ENCODE assay signal across 9 mouse cellular contexts in genomic region chr5:134345449-134345848, GRCm38 (mm10). TPM values are rescaled to one million over a fixed set of nuclear protein-coding genes. Genes with fewer than 3 reads are reported as not detected.
A peak's percentile ranks its signal among the peaks of the same experiment; 100 is the strongest.
DNase-seq lines count a peak whose midpoint lies in the region; ATAC-seq and TF ChIP-seq lines count a peak whose summit lies in the region.
"Had no signal": no experiment of that assay in that cellular context is flagged by ENCODE, and none has a peak within 500 bp of the region (broad histone marks: within the 10 kb centered on the region; RNA-seq: fewer than 3 reads in every experiment).

No protein-coding gene starts in this region.

- H3K27me3 ChIP-seq in MEL (ENCODE audit: control insufficient read depth in 1 of 2, insufficient read depth in 2 of 2, low read length in 2 of 2): no peaks in the 10 kb centered on the region
- H3K27me3 ChIP-seq: embryonic facial prominence, embryonic 13.5 days had no signal

- no peak for TF ChIP-seq EP300 in MEL (IDR thresholded peaks at IDR 0.05; ENCODE audit: low read depth in 1 of 2, low read length in 2 of 2)

- H3K4me3 ChIP-seq in MEL (ENCODE audit: control insufficient read depth in 1 of 2, insufficient read depth in 1 of 2, low read depth in 2 of 2, low read length in 2 of 2): no peak overlapping the region
- H3K4me3 ChIP-seq: embryonic facial prominence, embryonic 13.5 days had no signal

- no peaks in the 10 kb centered on the region for H3K36me3 ChIP-seq in MEL (ENCODE audit: control insufficient read depth in 1 of 2, insufficient read depth in 2 of 2, low read length in 2 of 2)
- H3K36me3 ChIP-seq: embryonic facial prominence, embryonic 13.5 days had no signal

- H3K27ac ChIP-seq in MEL (ENCODE audit: control insufficient read depth, low read depth, low read length): no peak overlapping the region
- H3K27ac ChIP-seq: embryonic facial prominence, embryonic 13.5 days had no signal

- TF ChIP-seq RAD21 in MEL (IDR thresholded peaks at IDR 0.05; ENCODE audit: low read depth, low read length): no peak

- peak; percentile 17 to 55 (median 44); a peak in 5 of 6 replicates for TF ChIP-seq CTCF in MEL (IDR thresholded peaks at IDR 0.05 in 2 of 3, conservative IDR thresholded peaks at IDR 0.05 in 1 of 3; ENCODE audit: control insufficient read depth in 1 of 3, insufficient read depth in 1 of 3, low read depth in 2 of 3, low read length in 3 of 3, poor library complexity in 1 of 3, severe bottlenecking in 1 of 3)

- DNase-seq in kidney, postnatal 4 days: peak; percentile 41 to 58
- no peak for DNase-seq in kidney, adult 18-20 months
- DNase-seq in MEL (ENCODE audit: low read depth, low spot score): peak; percentile 39
- peak; percentile 49 for DNase-seq in lung, postnatal 10 days
- DNase-seq in yolk sac, embryonic 10.5 days (ENCODE audit: low spot score): no peak
- DNase-seq in cerebellum, adult 9-10 months: no peak
- no peak for DNase-seq in left cerebral cortex, adult 9 months (ENCODE audit: low spot score in 2 of 2)

- ATAC-seq in CD4-positive, CD25-positive, alpha-beta regulatory T cell, adult 4 months: peak; percentile 67

- no peak overlapping the region for H3K9ac ChIP-seq in MEL (ENCODE audit: control insufficient read depth, low read depth, low read length, poor library complexity, severe bottlenecking)
- H3K9ac ChIP-seq: embryonic facial prominence, embryonic 13.5 days had no signal

- H3K4me1 ChIP-seq in MEL (ENCODE audit: control insufficient read depth in 1 of 2, insufficient read depth in 2 of 2, low read length in 2 of 2): peaks cover 2 to 8% of the 10 kb centered on the region in 2 experiments; a peak in 3 of 4 replicates

- TF ChIP-seq POLR2A in MEL (IDR thresholded peaks at IDR 0.05; ENCODE audit: control insufficient read depth in 1 of 2, insufficient read depth in 1 of 2, low read depth in 1 of 2, low read length in 2 of 2, poor library complexity in 1 of 2): no peak

- no peaks in the 10 kb centered on the region for H3K9me3 ChIP-seq in MEL (replicated peaks; ENCODE audit: insufficient read depth, low read length)
- H3K9me3 ChIP-seq: embryonic facial prominence, embryonic 13.5 days had no signal

- no peaks in the 10 kb centered on the region for H3K79me2 ChIP-seq in MEL (ENCODE audit: control insufficient read depth, insufficient read depth, low read length, poor library complexity)

TF ChIP-seq in MEL, 35 proteins besides CTCF, POLR2A, EP300 and RAD21:
- TF ChIP-seq GABPA (IDR thresholded peaks at IDR 0.05; ENCODE audit: low read depth, low read length) (no peak), TAL1 (IDR thresholded peaks at IDR 0.05; ENCODE audit: low read length) (no peak)

RNA-seq across cellular contexts. Expression of gene Gtf2i, which starts 30.9 kb away (rescaled TPM):
- 100 to 1,000 TPM in 1 of 2 experiments, 10 to 100 TPM in 1; 96.3 to 125 TPM for polyA plus RNA-seq in CD4-positive, CD25-positive, alpha-beta regulatory T cell, adult 4 months (2017; shearing (Covaris generic))
- 46.7 and 47.2 TPM in 2 replicates for total RNA-seq in MEL (2012; rRNA removed)
- 100 to 1,000 TPM; 128 to 151 TPM for polyA plus RNA-seq in MEL (2012; ENCODE audit: insufficient read depth in 1 of 2, insufficient read length in 2 of 2, low read depth in 1 of 2, low replicate concordance in 2 of 2, missing spikeins in 1 of 2)

Comparison
In these comparisons a context has a peak if more than half of its experiments do, and no peak if none do; other contexts are left out.
1. DNase-seq: peak in kidney, postnatal 4 days (2 of 2), MEL (single experiment) and lung, postnatal 10 days (single experiment); none in kidney, adult 18-20 months (single experiment), yolk sac, embryonic 10.5 days (single experiment), cerebellum, adult 9-10 months (single experiment) and left cerebral cortex, adult 9 months (0 of 2).